Mouse (Mus musculus) MEL (cell line): Measurements from ENCODE around the gene Rbms3. TPM values are rescaled to one million over a fixed set of nuclear protein-coding genes. Genes with fewer than 3 reads are reported as not detected.

Experiments used
- DNase-seq: peaks from one replicate; pipeline ENCODE4 v3.0.0; 2011; ENCODE audit warnings: low read depth, low spot score
- H3K27ac ChIP-seq: 2 replicates; pipeline ENCODE4 v1.5.1; 2012; ENCODE audit warnings: low read depth, mild to moderate bottlenecking, control low read depth, low read length, moderate library complexity; ENCODE audit not compliant: control insufficient read depth
- H3K27me3 ChIP-seq, 2 experiments: fragments of 150-350 bp in 1 of 2; sonication (generic) in 1 of 2; 2 replicates each; pipeline ENCODE4 v1.6.1; 2012; ENCODE audit warnings: low read length in 2 of 2, mild to moderate bottlenecking in 2 of 2, improper control_type of control experiment in 1 of 2, moderate library complexity in 1 of 2; ENCODE audit not compliant: insufficient read depth in 2 of 2, control insufficient read depth in 1 of 2
- H3K36me3 ChIP-seq, 2 experiments: 2 replicates each; pipeline ENCODE4 v1.6.1; 2012 to 2014; ENCODE audit warnings: low read length in 2 of 2, improper control_type of control experiment in 1 of 2, inconsistent platforms in 1 of 2, mild to moderate bottlenecking in 1 of 2; ENCODE audit not compliant: insufficient read depth in 2 of 2, control insufficient read depth in 1 of 2
- H3K4me1 ChIP-seq, 2 experiments: fragments of 150-350 bp in 1 of 2; sonication (generic) in 1 of 2; 2 replicates each; pipeline ENCODE4 v1.6.1; 2012; ENCODE audit warnings: low read length in 2 of 2, improper control_type of control experiment in 1 of 2, mild to moderate bottlenecking in 1 of 2; ENCODE audit not compliant: insufficient read depth in 2 of 2, control insufficient read depth in 1 of 2
- H3K4me3 ChIP-seq, 2 experiments: fragments of 150-350 bp in 1 of 2; sonication (generic) in 1 of 2; 2 replicates each; pipeline ENCODE4 v1.5.1; 2012; ENCODE audit warnings: low read depth in 2 of 2, low read length in 2 of 2, mild to moderate bottlenecking in 2 of 2, moderate library complexity in 2 of 2, control low read depth in 1 of 2, improper control_type of control experiment in 1 of 2; ENCODE audit not compliant: control insufficient read depth in 1 of 2, insufficient read depth in 1 of 2
- H3K79me2 ChIP-seq: 2 replicates; pipeline ENCODE4 v1.6.1; 2012; ENCODE audit warnings: mild to moderate bottlenecking, low read length, moderate library complexity; ENCODE audit not compliant: control insufficient read depth, poor library complexity, insufficient read depth
- H3K9ac ChIP-seq: 2 replicates; pipeline ENCODE4 v1.6.1; 2012; ENCODE audit warnings: low read depth, mild to moderate bottlenecking, control low read depth, low read length, moderate library complexity; ENCODE audit not compliant: control insufficient read depth, poor library complexity, severe bottlenecking
- H3K9me3 ChIP-seq: fragments of 150-350 bp; sonication (generic); replicated peaks from 2 replicates; pipeline ENCODE4 v1.6.1; 2012; ENCODE audit warnings: mild to moderate bottlenecking, low read length, improper control_type of control experiment, moderate library complexity; ENCODE audit not compliant: insufficient read depth
- CTCF ChIP-seq, 3 experiments: IDR thresholded peaks in 2 of 3; conservative IDR thresholded peaks in 1 of 3; 2 replicates each; pipeline ENCODE4 v1.5.1; 2011 to 2012; ENCODE audit warnings: low read length in 3 of 3, low read depth in 2 of 3, mild to moderate bottlenecking in 2 of 3, improper control_type of control experiment in 1 of 3, inconsistent platforms in 1 of 3, mixed read lengths in 1 of 3, moderate library complexity in 1 of 3; ENCODE audit not compliant: control insufficient read depth in 1 of 3, insufficient read depth in 1 of 3, poor library complexity in 1 of 3, severe bottlenecking in 1 of 3
- E2F4 ChIP-seq: IDR thresholded peaks from 2 replicates; pipeline ENCODE4 v1.6.1; 2011; ENCODE audit warnings: low read depth, low read length, improper control_type of control experiment, borderline replicate concordance
- ELF1 ChIP-seq: IDR thresholded peaks from 2 replicates; pipeline ENCODE4 v1.6.1; 2014; ENCODE audit warnings: low read depth, mild to moderate bottlenecking, inconsistent platforms, low read length, improper control_type of control experiment, moderate library complexity
- EP300 ChIP-seq, 2 experiments: IDR thresholded peaks; 2 replicates each; pipeline ENCODE4 v1.6.1; 2011; ENCODE audit warnings: improper control_type of control experiment in 2 of 2, low read length in 2 of 2, low read depth in 1 of 2, mild to moderate bottlenecking in 1 of 2
- JUND ChIP-seq: IDR thresholded peaks from 2 replicates; pipeline ENCODE4 v1.6.1; 2011; ENCODE audit warnings: low read depth, mild to moderate bottlenecking, improper control_type of control experiment, low read length
- KAT2A ChIP-seq: conservative IDR thresholded peaks from 2 replicates; pipeline ENCODE4 v1.6.1; 2012; ENCODE audit warnings: low read depth, low read length, improper control_type of control experiment, inconsistent platforms
- MEF2A ChIP-seq: IDR thresholded peaks from 2 replicates; pipeline ENCODE4 v1.6.1; 2014; ENCODE audit warnings: low read depth, mild to moderate bottlenecking, inconsistent platforms, low read length, improper control_type of control experiment; ENCODE audit not compliant: poor library complexity, insufficient replicate concordance, severe bottlenecking; ENCODE audit errors: extremely low read depth
- MXI1 ChIP-seq: IDR thresholded peaks from 2 replicates; pipeline ENCODE4 v1.6.1; 2011; ENCODE audit warnings: mild to moderate bottlenecking, low read depth, low read length, improper control_type of control experiment
- MYB ChIP-seq: IDR thresholded peaks from 2 replicates; pipeline ENCODE4 v1.6.1; 2011; ENCODE audit warnings: mild to moderate bottlenecking, low read depth, low read length, improper control_type of control experiment
- MYC ChIP-seq: IDR thresholded peaks from 2 replicates; pipeline ENCODE4 v1.6.1; 2011; ENCODE audit warnings: low read depth, mild to moderate bottlenecking, low read length, improper control_type of control experiment, moderate library complexity
- NRF1 ChIP-seq: IDR thresholded peaks from 2 replicates; pipeline ENCODE4 v1.6.1; 2014; ENCODE audit warnings: low read depth, mild to moderate bottlenecking, inconsistent platforms, low read length, improper control_type of control experiment, moderate library complexity; ENCODE audit not compliant: poor library complexity, insufficient read depth, severe bottlenecking
- POLR2A ChIP-seq, 2 experiments: IDR thresholded peaks; 2 replicates each; pipeline ENCODE4 v1.6.1; 2011 to 2012; ENCODE audit warnings: low read length in 2 of 2, mild to moderate bottlenecking in 2 of 2, control low read depth in 1 of 2, improper control_type of control experiment in 1 of 2, low read depth in 1 of 2, moderate library complexity in 1 of 2; ENCODE audit not compliant: control insufficient read depth in 1 of 2, insufficient read depth in 1 of 2, poor library complexity in 1 of 2
- POLR2AphosphoS2 ChIP-seq: IDR thresholded peaks from 2 replicates; pipeline ENCODE4 v1.6.1; 2011; ENCODE audit warnings: low read length, improper control_type of control experiment
- POLR2AphosphoS5 ChIP-seq: IDR thresholded peaks from 2 replicates; pipeline ENCODE4 v1.6.1; 2012; ENCODE audit warnings: low read depth, borderline replicate concordance, mild to moderate bottlenecking, inconsistent platforms, low read length, moderate library complexity, mixed read lengths
- RCOR1 ChIP-seq: IDR thresholded peaks from 2 replicates; pipeline ENCODE4 v1.6.1; 2012; ENCODE audit warnings: low read depth, mild to moderate bottlenecking, inconsistent platforms, low read length, improper control_type of control experiment
- SIN3A ChIP-seq: IDR thresholded peaks from 2 replicates; pipeline ENCODE4 v1.6.1; 2012; ENCODE audit warnings: low read length, improper control_type of control experiment, inconsistent platforms
- SMC3 ChIP-seq: IDR thresholded peaks from 2 replicates; pipeline ENCODE4 v1.6.1; 2011; ENCODE audit warnings: low read depth, low read length, improper control_type of control experiment
- TAL1 ChIP-seq: IDR thresholded peaks from 2 replicates; pipeline ENCODE4 v1.6.1; 2012; ENCODE audit warnings: mild to moderate bottlenecking, inconsistent platforms, low read length, moderate library complexity, mixed read lengths
- TBP ChIP-seq: IDR thresholded peaks from 2 replicates; pipeline ENCODE4 v1.8.0; 2011; ENCODE audit warnings: low read depth, low read length, improper control_type of control experiment
- TCF12 ChIP-seq: IDR thresholded peaks from 2 replicates; pipeline ENCODE4 v1.6.1; 2014; ENCODE audit warnings: low read depth, mild to moderate bottlenecking, inconsistent platforms, low read length, improper control_type of control experiment, moderate library complexity
- UBTF ChIP-seq: IDR thresholded peaks from 2 replicates; pipeline ENCODE4 v1.6.1; 2012; ENCODE audit warnings: low read depth, mild to moderate bottlenecking, inconsistent platforms, low read length, improper control_type of control experiment, moderate library complexity, borderline replicate concordance; ENCODE audit not compliant: insufficient read depth
- USF2 ChIP-seq, 2 experiments: IDR thresholded peaks; 2 replicates each; pipeline ENCODE4 v1.6.1; 2011 to 2012; ENCODE audit warnings: improper control_type of control experiment in 2 of 2, low read length in 2 of 2, borderline replicate concordance in 1 of 2, inconsistent platforms in 1 of 2, low read depth in 1 of 2, mild to moderate bottlenecking in 1 of 2; ENCODE audit not compliant: insufficient read depth in 1 of 2
- ZMIZ1 ChIP-seq: IDR thresholded peaks from 2 replicates; pipeline ENCODE4 v1.6.1; 2012; ENCODE audit warnings: low read depth, mild to moderate bottlenecking, inconsistent platforms, low read length, improper control_type of control experiment, moderate library complexity
- polyA plus RNA-seq, 2 experiments: library from polyadenylated mRNA; stranded (reverse) in 1 of 2; unstranded in 1 of 2; fragments of >175 nt in 1 of 2; fragments of >200 nt in 1 of 2; gene quantifications; 2 replicates each; pipeline versions ENCODE4 v1.2.1 to v1.2.4; 2012; ENCODE audit warnings: low replicate concordance in 2 of 2, low read depth in 1 of 2; ENCODE audit not compliant: insufficient read length in 2 of 2, insufficient read depth in 1 of 2, missing spikeins in 1 of 2
- total RNA-seq: library from RNA; depleted of rRNA; stranded (reverse); fragments of 300-350 nt; gene quantifications from 2 replicates; pipeline ENCODE4 v1.2.3, GENCODE M21; 2012

The Rbms3 gene
- total and polyA plus RNA-seq, 3 experiments, result not detected

- H3K79me2 ChIP-seq, result no peaks in the 10 kb centered on the region
- H3K27ac ChIP-seq, result no peak overlapping the region
- H3K27me3 ChIP-seq, result no peaks in the 10 kb centered on the region
- no peaks in the 10 kb centered on the region for H3K36me3 ChIP-seq
- H3K9ac ChIP-seq, result no peak overlapping the region
- no peaks in the 10 kb centered on the region for H3K9me3 ChIP-seq
- H3K4me3 ChIP-seq, result no peak overlapping the region
- no peaks in the 10 kb centered on the region for H3K4me1 ChIP-seq
- no peak for TF ChIP-seq MXI1
- no peak for TF ChIP-seq RCOR1
- no peak for TF ChIP-seq MEF2A
- no peak for TF ChIP-seq MYC
- no peak for TF ChIP-seq CTCF (IDR thresholded peaks at IDR 0.05 in 2 of 3, conservative IDR thresholded peaks at IDR 0.05 in 1 of 3; ENCODE audit: control insufficient read depth in 1 of 3, insufficient read depth in 1 of 3, low read depth in 2 of 3, low read length in 3 of 3, poor library complexity in 1 of 3, severe bottlenecking in 1 of 3)
- no peak for TF ChIP-seq UBTF
- no peak for DNase-seq
Measured at GRCm38 (mm10) chr9:117243365-117243764, 386.3 kb downstream of the Rbms3 start.

- H3K4me3 ChIP-seq, result no peak overlapping the region
- H3K4me1 ChIP-seq, result no peaks in the 10 kb centered on the region
- no peaks in the 10 kb centered on the region for H3K36me3 ChIP-seq
- DNase-seq, result no peak
- no peak for TF ChIP-seq SMC3
- TF ChIP-seq POLR2A (IDR thresholded peaks at IDR 0.05; ENCODE audit: control insufficient read depth in 1 of 2, insufficient read depth in 1 of 2, low read depth in 1 of 2, low read length in 2 of 2, poor library complexity in 1 of 2), result no peak
- no peak for TF ChIP-seq KAT2A
- TF ChIP-seq POLR2AphosphoS5, result no peak
- TF ChIP-seq JUND, result no peak
- no peak for TF ChIP-seq SIN3A
- TF ChIP-seq ZMIZ1, result no peak
- TF ChIP-seq E2F4, result no peak
- TF ChIP-seq TCF12, result no peak
- TF ChIP-seq RCOR1, result no peak
- TF ChIP-seq USF2 (IDR thresholded peaks at IDR 0.05; ENCODE audit: borderline replicate concordance in 1 of 2, insufficient read depth in 1 of 2, low read depth in 1 of 2, low read length in 2 of 2), result no peak
- no peak for TF ChIP-seq NRF1
- TF ChIP-seq TBP, result no peak
- no peak for TF ChIP-seq POLR2AphosphoS2
- no peak for TF ChIP-seq ELF1
- TF ChIP-seq CTCF (IDR thresholded peaks at IDR 0.05 in 2 of 3, conservative IDR thresholded peaks at IDR 0.05 in 1 of 3; ENCODE audit: control insufficient read depth in 1 of 3, insufficient read depth in 1 of 3, low read depth in 2 of 3, low read length in 3 of 3, poor library complexity in 1 of 3, severe bottlenecking in 1 of 3), result no peak
- TF ChIP-seq MYB, result no peak
- no peak for TF ChIP-seq TAL1
- TF ChIP-seq EP300 (IDR thresholded peaks at IDR 0.05; ENCODE audit: low read depth in 1 of 2, low read length in 2 of 2), result no peak
- TF ChIP-seq, all 39 proteins: peak for 0
- no peaks in the 10 kb centered on the region for H3K79me2 ChIP-seq
- H3K27me3 ChIP-seq, result no peaks in the 10 kb centered on the region
- no peak overlapping the region for H3K27ac ChIP-seq
- no peaks in the 10 kb centered on the region for H3K9me3 ChIP-seq
- no peak overlapping the region for H3K9ac ChIP-seq
Measured at GRCm38 (mm10) chr9:117234726-117235075, 395.0 kb downstream of the Rbms3 start.
